Mouse (Mus musculus): ENCODE data around the gene Itga1.

GRCm38 (mm10) chr13:115102754-115103153, 990 bp upstream of the Itga1 start:
- TF ChIP-seq RCOR1 (IDR thresholded peaks at IDR 0.05; ENCODE audit: low read depth, low read length) (no peak), KAT2A (conservative IDR thresholded peaks at IDR 0.05; ENCODE audit: low read depth, low read length) (no peak), CTCF (IDR thresholded peaks at IDR 0.05 in 2 of 3, conservative IDR thresholded peaks at IDR 0.05 in 1 of 3; ENCODE audit: control insufficient read depth in 1 of 3, insufficient read depth in 1 of 3, low read depth in 2 of 3, low read length in 3 of 3, poor library complexity in 1 of 3, severe bottlenecking in 1 of 3) (no peak), TCF12 (IDR thresholded peaks at IDR 0.05; ENCODE audit: low read depth, low read length) (no peak), POLR2A (IDR thresholded peaks at IDR 0.05; ENCODE audit: control insufficient read depth in 1 of 2, insufficient read depth in 1 of 2, low read depth in 1 of 2, low read length in 2 of 2, poor library complexity in 1 of 2) (no peak), GABPA (IDR thresholded peaks at IDR 0.05; ENCODE audit: low read depth, low read length) (no peak), ETS1 (IDR thresholded peaks at IDR 0.05; ENCODE audit: low read depth, low read length) (no peak), ZNF384 (IDR thresholded peaks at IDR 0.05; ENCODE audit: low read depth, low read length) (no peak), EP300 (IDR thresholded peaks at IDR 0.05; ENCODE audit: low read depth in 1 of 2, low read length in 2 of 2) (no peak)
